Mouse (Mus musculus) forebrain, embryonic 10.5 days (tissue): ENCODE measurements around the gene Anks1b. TPM values are rescaled to one million over a fixed set of nuclear protein-coding genes. Genes with fewer than 3 reads are reported as not detected.

Source experiments
- DNase-seq: peaks from one replicate; pipeline ENCODE4 v3.0.0-alpha.2; 2017; ENCODE audit warnings: low spot score; ENCODE audit errors: extremely low spot score
- H3K27ac ChIP-seq: fragments of 300-500 bp; sonication (generic); 2 replicates; pipeline ENCODE4 v1.5.1; 2016; ENCODE audit warnings: mild to moderate bottlenecking
- H3K27me3 ChIP-seq: fragments of 300-500 bp; sonication (generic); 2 replicates; pipeline ENCODE4 v1.6.1; 2016; ENCODE audit warnings: mild to moderate bottlenecking; ENCODE audit not compliant: poor library complexity, severe bottlenecking
- H3K36me3 ChIP-seq: fragments of 300-500 bp; sonication (generic); replicated peaks from 2 replicates; pipeline ENCODE4 v1.6.1; 2016; ENCODE audit warnings: mild to moderate bottlenecking, moderate library complexity
- H3K4me1 ChIP-seq: fragments of 300-500 bp; sonication (generic); 2 replicates; pipeline ENCODE4 v1.6.1; 2016
- H3K4me3 ChIP-seq: fragments of 300-500 bp; sonication (generic); 2 replicates; pipeline ENCODE4 v1.5.1; 2016; ENCODE audit warnings: mild to moderate bottlenecking, moderate library complexity
- H3K9me3 ChIP-seq: fragments of 300-500 bp; sonication (generic); 2 replicates; pipeline ENCODE4 v1.6.1; 2016; ENCODE audit warnings: mild to moderate bottlenecking, moderate library complexity
- WGBS: fragments of 180-500 bp; shearing (Covaris S2); methylation state at CpG from one replicate; pipeline ENCODE4 v1.1.7; 2016; 5-methylcytosine and 5-hydroxymethylcytosine counted together
- polyA plus RNA-seq: library from polyadenylated mRNA; unstranded; fragments of >200 nt; fragmentation: Nextera tagmentation; extraction: Ambion mirVana; gene quantifications from 2 replicates; pipeline ENCODE4 v1.2.1, GENCODE M21; 2016

Anks1b gene
- polyA plus RNA-seq, 1 experiment from 2014 or later: 3.1 TPM

DNA sequence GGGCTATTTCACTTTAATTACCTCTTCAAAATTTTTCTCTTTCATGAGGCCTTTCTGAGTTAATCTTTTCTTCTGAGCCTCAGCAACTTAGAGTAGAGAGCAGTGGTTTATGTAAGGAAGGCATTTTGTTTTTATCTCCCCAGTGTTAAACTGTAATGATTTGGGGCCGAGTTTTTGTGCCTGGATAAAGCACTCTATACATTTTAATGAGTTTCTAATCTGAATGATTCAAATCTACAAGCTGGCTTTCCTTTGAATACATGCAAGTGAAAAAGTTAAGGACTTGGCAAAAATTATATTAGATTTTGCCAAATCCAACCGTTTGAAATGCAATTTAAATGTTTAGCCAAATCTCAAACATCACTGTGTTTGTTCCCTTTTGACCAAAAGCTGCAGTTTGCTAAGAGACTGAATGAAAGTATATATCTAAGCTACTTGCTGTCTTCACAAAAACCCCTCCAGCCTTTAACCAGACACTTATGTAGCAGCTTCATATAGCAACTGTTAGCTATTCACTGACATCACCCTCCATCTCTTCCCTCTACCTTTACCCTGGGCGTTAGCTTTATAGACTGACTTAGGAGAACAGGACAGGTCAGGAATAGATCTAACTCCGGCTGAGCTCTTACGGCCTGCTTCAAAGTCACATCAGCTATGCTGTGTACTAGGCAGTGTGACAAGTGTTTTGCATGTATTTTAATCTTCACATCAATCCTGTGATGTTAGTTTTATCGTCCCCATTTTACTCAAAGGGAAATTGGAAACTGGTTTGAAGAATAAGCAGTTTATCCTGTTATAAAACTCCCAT lies 122.5 kb downstream of the Anks1b start:
- Histone ChIP-seq H3K36me3 (no peaks in the 10 kb centered on the region), H3K4me1 (no peaks in the 10 kb centered on the region), H3K4me3 (no peak overlapping the region), H3K27me3 (no peaks in the 10 kb centered on the region), H3K9me3 (no peaks in the 10 kb centered on the region), H3K27ac (no peak overlapping the region)
- DNase-seq: no peak
- WGBS: 77% methylated on average over 6 of the region's 6 CpGs

DNA sequence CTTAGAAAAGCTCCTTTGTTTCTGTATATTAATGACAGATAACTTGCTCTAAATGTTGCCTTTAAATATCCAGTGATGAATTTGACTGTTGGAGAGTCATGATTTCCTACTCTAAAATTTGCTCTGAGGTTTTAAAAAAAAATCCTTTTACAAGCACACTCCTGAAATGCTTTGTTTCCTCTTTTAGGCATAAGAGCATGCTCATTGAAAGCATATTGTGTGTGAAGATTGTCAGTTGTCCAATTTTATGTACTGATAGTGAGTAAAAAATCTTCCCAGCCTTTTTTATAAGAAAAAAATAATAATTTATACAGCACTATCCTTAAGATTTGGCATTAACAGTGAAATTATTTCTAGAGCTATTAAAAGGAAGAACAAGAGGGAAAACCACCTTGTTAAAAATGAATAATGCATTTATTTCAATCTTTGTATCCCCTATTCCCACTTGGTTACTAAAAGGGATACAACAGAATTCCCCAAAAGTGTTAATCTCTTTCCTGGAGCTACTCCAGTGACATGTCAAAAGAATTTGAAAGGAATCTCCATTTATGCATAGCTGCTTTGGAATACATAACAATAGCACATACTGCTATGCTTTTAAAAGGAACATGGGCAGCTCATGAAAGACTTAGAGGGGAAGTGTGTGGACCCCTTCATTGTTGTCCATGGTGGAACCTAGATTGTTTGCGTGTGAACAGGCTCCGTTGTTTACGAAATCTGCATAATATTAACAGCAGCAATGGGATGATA lies 130.8 kb downstream of the Anks1b start:
- Histone ChIP-seq H3K9me3 (no peaks in the 10 kb centered on the region), H3K4me3 (no peak overlapping the region), H3K27ac (no peak overlapping the region), H3K27me3 (no peaks in the 10 kb centered on the region), H3K36me3 (no peaks in the 10 kb centered on the region), H3K4me1 (peaks cover 4% of the 10 kb centered on the region)
- DNase-seq: no peak
- 86% methylated on average over 3 of the region's 3 CpGs for WGBS

DNA sequence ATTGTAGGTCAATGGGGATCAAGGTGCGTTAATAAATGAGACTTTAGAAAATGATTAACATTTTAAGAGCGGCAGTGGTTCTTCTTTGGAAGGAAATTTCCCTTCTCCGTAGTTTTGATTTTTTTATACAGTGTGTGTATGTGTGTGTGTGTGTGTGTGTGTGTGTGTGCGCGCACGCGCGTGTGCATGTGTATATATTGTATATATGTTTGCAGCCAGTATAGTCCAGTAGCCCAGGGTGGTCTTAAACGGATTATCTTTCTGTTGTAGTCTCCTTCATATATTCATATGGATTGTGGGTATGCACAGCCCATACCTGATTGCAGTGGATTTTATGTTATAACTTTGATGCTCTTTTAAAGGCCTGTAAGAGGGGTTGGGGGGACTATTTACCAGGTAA lies 131.6 kb downstream of the Anks1b start:
- Histone ChIP-seq H3K4me3 (no peak overlapping the region), H3K27me3 (no peaks in the 10 kb centered on the region), H3K9me3 (no peaks in the 10 kb centered on the region), H3K27ac (no peak overlapping the region), H3K36me3 (no peaks in the 10 kb centered on the region), H3K4me1 (peaks cover 4% of the 10 kb centered on the region)
- no peak for DNase-seq
- 94% methylated on average over 9 of the region's 9 CpGs for WGBS

DNA sequence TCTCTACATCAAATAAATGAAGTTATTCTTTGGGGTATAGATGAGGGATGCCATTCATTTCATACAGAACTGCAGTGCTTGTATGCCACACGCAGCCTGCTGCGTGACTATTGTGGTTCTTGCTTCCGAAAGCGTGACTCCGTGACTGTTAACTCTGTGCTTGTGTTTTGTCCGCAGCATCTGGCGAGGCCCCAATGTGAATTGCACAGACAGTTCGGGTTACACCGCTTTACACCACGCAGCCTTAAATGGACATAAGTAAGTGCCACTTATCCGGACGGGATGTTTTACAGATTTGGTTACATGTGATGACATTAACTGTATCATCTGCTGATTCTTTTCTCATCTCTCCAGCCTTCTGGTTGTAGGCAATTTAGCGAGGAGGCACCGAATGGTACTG lies 159.7 kb downstream of the Anks1b start:
- no peak for DNase-seq
- Histone ChIP-seq H3K4me1 (no peaks in the 10 kb centered on the region), H3K9me3 (no peaks in the 10 kb centered on the region), H3K27me3 (no peaks in the 10 kb centered on the region), H3K4me3 (no peak overlapping the region), H3K27ac (no peak overlapping the region), H3K36me3 (no peaks in the 10 kb centered on the region)
- WGBS: 85% methylated on average over 14 of the region's 14 CpGs

DNA sequence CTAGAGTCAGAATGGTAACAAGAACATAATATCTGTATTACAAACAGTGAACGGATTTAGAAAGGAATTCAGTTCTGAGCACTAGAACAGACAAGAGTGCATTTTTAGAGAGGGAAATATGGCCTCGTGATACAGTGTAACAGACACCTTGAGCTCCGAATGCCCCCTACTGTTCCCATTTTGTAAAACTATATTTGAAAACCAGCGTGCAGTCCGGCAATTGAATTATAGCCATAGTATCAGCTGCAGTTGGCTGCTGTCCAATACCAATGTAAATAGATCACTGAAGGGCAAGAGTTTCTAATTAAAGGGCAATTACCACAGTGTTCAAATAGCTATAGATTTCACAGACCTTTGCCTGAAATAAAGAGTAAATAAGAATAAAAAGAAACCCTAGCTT lies 170.0 kb downstream of the Anks1b start:
- Histone ChIP-seq H3K36me3 (no peaks in the 10 kb centered on the region), H3K4me1 (no peaks in the 10 kb centered on the region), H3K27ac (no peak overlapping the region), H3K9me3 (no peaks in the 10 kb centered on the region), H3K4me3 (no peak overlapping the region), H3K27me3 (no peaks in the 10 kb centered on the region)
- DNase-seq: no peak
- 83% methylated on average over 5 of the region's 5 CpGs for WGBS

DNA sequence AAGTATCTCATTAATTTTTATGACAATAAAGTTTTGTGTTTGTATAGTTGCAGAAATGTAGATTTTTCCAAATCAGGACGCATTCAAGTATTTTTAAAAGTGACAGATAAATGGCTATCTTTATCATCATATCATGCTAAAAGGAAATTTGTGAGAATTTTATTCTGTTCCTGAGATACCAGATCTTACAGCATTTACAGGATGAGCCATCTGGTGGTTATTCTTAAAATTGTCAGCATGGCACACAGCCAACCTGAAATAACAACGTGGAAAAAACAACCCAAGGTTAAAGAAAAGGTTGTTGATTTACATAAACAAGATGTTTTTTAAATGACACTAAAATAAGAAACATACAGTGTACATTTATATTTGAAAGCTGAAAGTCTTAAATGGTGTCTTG lies 170.5 kb downstream of the Anks1b start:
- Histone ChIP-seq H3K9me3 (no peaks in the 10 kb centered on the region), H3K27ac (no peak overlapping the region), H3K36me3 (no peaks in the 10 kb centered on the region), H3K4me3 (no peak overlapping the region), H3K27me3 (no peaks in the 10 kb centered on the region), H3K4me1 (no peaks in the 10 kb centered on the region)
- no peak for DNase-seq
- 68% methylated on average over 2 of the region's 2 CpGs for WGBS

DNA sequence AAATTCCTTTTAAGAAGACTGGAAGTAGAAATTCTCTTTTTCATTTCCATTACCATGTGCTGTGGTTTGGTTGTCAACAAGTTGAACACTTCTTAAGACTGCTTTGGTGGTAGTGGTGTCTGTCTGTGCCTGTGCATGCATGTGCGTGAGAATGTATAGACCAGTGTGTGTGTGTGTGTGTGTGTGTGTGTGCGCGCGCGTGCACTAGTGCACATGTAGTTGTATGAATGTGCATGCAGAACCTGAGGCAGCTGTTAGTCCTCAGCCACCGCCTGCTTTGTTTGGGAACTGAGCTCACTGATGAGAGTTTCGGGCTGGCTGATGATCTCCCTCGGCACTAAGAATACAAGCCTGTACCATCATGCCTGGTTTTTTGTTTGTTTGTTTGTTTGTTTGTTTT lies 170.9 kb downstream of the Anks1b start:
- Histone ChIP-seq H3K36me3 (no peaks in the 10 kb centered on the region), H3K4me1 (no peaks in the 10 kb centered on the region), H3K27ac (no peak overlapping the region), H3K4me3 (no peak overlapping the region), H3K27me3 (no peaks in the 10 kb centered on the region), H3K9me3 (no peaks in the 10 kb centered on the region)
- no peak for DNase-seq
- 94% methylated on average over 8 of the region's 8 CpGs for WGBS

DNA sequence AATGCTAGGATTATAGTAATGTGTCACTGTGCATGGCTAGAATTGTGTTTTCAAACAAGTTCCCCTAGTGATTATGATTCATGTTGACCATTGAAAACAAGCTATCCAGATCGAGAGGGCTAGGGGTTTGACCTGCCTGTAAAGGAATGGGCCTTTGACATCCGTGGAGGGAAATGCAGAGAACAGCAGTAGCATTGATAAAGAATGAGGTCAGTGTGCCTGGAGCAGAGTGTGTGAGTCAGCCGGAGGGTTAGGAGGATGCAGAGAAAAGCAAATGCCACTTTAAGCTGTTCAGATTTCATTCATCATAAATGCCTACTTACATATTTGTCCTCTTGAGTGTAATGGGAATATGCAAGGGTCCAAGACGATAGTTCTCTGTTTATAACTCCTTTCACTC lies 195.3 kb downstream of the Anks1b start:
- Histone ChIP-seq H3K4me1 (no peaks in the 10 kb centered on the region), H3K27me3 (no peaks in the 10 kb centered on the region), H3K4me3 (no peak overlapping the region), H3K9me3 (no peaks in the 10 kb centered on the region), H3K27ac (no peak overlapping the region), H3K36me3 (no peaks in the 10 kb centered on the region)
- DNase-seq: no peak
- 78% methylated on average over 4 of the region's 4 CpGs for WGBS

DNA sequence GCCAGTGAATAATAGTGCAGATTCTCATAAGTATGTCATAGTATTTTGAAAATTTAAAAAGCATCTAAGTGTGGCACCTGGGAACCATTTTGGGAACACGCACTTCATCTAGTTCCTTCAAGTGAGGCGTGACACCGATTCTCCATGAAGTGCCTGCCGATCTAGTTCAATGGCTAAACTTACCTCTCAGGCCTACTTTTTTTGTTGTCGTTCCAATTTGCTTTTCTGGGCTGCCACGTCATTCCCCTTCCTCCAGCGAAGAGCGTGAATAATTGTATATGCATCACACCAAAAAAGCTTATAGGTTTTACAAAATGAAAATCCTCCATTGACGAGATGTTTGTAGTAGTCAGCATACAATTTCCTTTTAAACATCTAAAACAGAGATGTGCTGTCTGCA lies 204.6 kb downstream of the Anks1b start:
- DNase-seq: no peak
- no peaks in the 10 kb centered on the region for H3K4me1 ChIP-seq
- H3K36me3 ChIP-seq: no peaks in the 10 kb centered on the region
- H3K9me3 ChIP-seq: no peaks in the 10 kb centered on the region
- WGBS: 88% methylated on average over 9 of the region's 9 CpGs
- H3K4me3 ChIP-seq: no peak overlapping the region
- H3K27ac ChIP-seq: no peak overlapping the region
- no peaks in the 10 kb centered on the region for H3K27me3 ChIP-seq

DNA sequence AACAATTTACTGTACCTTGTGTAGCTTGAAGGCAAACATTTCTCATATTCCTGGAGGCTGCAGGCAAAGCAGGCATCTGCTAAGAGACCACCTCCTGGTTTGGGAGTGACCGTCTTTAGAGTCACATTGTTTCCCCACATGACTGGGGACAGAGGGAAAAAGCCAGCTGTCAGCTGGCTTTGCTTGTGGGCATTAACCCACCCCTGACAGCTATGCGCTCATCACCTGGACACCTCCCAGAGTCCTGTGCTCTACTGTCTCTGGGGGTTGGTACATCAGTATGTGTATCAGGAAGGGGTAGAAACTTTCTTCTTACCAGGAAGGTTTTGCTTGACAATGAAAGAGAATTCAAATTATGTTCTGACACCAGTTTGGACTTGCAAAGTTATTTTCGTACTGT lies 207.8 kb downstream of the Anks1b start:
- H3K9me3 ChIP-seq: no peaks in the 10 kb centered on the region
- WGBS: 51% methylated on average over 3 of the region's 3 CpGs
- H3K36me3 ChIP-seq: no peaks in the 10 kb centered on the region
- no peak for DNase-seq
- no peaks in the 10 kb centered on the region for H3K27me3 ChIP-seq
- no peaks in the 10 kb centered on the region for H3K4me1 ChIP-seq
- no peak overlapping the region for H3K4me3 ChIP-seq
- H3K27ac ChIP-seq: no peak overlapping the region

DNA sequence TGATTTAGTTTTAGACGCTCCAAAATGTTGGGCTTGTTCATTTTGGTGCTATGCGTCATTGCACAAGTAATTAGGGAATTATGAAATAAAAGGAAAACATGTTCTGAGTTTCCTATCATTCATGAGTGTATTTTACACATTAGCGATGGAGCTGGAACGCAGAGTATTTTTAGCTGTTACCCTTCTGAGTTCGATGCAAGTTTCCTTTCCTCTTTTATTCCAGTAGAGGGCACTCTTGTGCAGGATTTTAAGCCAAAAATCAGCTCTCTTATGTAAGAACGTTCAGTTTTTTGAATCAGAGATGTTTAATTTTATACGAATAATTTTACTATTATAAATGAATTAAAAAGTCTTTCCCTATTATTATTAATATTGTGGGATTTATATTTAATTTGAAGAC lies 208.3 kb downstream of the Anks1b start:
- DNase-seq: no peak
- no peak overlapping the region for H3K27ac ChIP-seq
- 35% methylated on average over 7 of the region's 7 CpGs for WGBS
- no peaks in the 10 kb centered on the region for H3K4me1 ChIP-seq
- H3K27me3 ChIP-seq: no peaks in the 10 kb centered on the region
- no peak overlapping the region for H3K4me3 ChIP-seq
- no peaks in the 10 kb centered on the region for H3K9me3 ChIP-seq
- no peaks in the 10 kb centered on the region for H3K36me3 ChIP-seq

DNA sequence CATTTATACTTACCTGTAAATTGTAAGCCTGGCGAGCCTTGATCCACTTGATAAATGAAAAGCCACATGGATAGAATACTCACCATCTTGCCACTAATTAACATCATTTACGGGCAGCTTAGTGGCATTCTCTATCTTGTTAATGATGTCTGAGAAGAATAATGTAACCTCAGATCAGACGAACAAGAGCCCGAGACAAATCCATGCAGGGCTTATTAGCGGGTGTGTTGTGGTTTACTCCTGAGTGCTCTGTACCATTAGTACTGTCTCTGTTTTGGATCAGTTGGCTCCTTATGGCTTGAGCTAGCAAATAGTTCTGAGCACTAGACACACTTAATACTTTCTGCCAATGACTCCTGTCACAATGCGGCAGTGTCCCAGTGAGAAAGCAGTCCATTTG lies 220.6 kb downstream of the Anks1b start:
- Histone ChIP-seq H3K27ac (no peak overlapping the region), H3K4me1 (no peaks in the 10 kb centered on the region), H3K27me3 (no peaks in the 10 kb centered on the region), H3K9me3 (no peaks in the 10 kb centered on the region), H3K4me3 (no peak overlapping the region), H3K36me3 (no peaks in the 10 kb centered on the region)
- 78% methylated on average over 6 of the region's 6 CpGs for WGBS
- DNase-seq: no peak

DNA sequence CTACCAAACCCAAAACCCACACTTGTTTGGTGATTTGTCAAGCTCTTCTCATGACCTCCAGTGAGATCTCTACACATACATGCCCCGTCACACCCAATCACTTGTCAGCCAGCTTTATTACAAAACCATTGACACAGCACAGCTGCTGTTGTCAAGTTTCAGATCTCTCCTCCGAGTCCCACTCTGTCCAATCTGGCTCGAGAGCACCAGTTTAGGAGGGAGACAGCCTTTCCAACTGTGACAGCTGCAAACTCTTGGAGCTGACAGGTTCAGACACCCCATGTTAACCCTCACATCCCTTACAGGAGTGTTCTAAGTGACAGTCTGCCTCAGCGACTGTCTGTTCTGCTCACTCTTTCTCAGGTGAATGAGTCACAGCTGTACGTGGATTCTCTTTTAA lies 239.4 kb downstream of the Anks1b start:
- Histone ChIP-seq H3K36me3 (no peaks in the 10 kb centered on the region), H3K4me3 (no peak overlapping the region), H3K27me3 (no peaks in the 10 kb centered on the region), H3K27ac (no peak overlapping the region), H3K4me1 (no peaks in the 10 kb centered on the region), H3K9me3 (no peaks in the 10 kb centered on the region)
- no peak for DNase-seq
- WGBS: 74% methylated on average over 5 of the region's 5 CpGs
